Mouse (Mus musculus): ENCODE measurements around the gene Kdm6a.

DNA sequence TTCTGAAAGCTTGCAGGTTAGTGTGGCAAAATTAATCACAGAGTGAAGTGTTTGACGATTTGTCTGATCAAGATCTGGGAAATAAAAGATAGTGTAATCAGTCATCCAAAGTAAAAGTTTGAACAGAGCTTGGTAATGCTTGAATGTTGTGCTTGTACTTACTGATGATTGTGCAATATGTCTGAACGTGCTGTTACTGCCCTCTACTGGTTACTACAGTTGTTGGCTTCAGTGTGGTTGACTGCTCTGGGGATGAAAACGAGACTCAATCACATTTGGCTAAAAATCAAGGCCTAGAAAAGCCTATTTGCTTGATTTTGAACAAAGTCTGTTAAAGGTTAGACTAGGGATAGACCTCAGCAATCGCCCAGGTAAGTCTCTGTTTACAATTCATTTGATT lies 92.4 kb downstream of the Kdm6a start:
- TF ChIP-seq EP300 (IDR thresholded peaks at IDR 0.05; ENCODE audit: low read depth) (no peak), CTCF (IDR thresholded peaks at IDR 0.05; ENCODE audit: low read depth) (peak; percentile 90)

Data from liver, postnatal 0 days (tissue).